Mouse (Mus musculus): ENCODE data around the gene Trappc6b. TPM values are rescaled to one million over a fixed set of nuclear protein-coding genes. Genes with fewer than 3 reads are reported as not detected.

Gene Trappc6b
- polyA plus RNA-seq, 1 experiment = 140 TPM

DNA sequence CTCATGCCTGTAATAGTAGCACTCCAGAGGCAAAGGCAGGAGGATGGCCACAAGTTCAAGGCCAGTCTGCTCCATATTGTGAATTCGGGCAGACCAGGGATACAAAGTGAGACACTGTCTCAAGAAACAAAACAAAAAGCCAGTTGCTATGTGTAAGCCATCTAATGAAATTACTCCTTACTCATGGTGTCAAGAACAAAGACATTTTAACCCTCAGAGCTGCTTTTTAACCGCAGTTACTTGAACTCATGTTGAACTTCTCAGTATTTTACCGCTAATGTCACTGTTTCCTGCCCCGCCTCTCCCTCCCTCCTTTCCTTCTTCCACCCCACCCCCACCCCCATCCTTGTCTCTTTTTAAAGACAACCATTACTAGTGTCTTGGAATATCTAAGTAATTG is 40.0 kb downstream of the Trappc6b start:
- WGBS = 92% methylated on average over 4 of the region's 4 CpGs
- Histone ChIP-seq H3K27me3 (ENCODE audit: control insufficient read depth, insufficient read depth, low read length) (no peaks in the 10 kb centered on the region), H3K4me3 (replicated peaks; ENCODE audit: insufficient read depth, low read depth, low read length) (no peak overlapping the region), H3K4me1 (ENCODE audit: control insufficient read depth, insufficient read depth, low read length) (no peaks in the 10 kb centered on the region), H3K27ac (ENCODE audit: insufficient read depth, low read length) (no peak overlapping the region)
- no peak for DNase-seq
- TF ChIP-seq POLR2A (IDR thresholded peaks at IDR 0.05; ENCODE audit: borderline replicate concordance, insufficient read depth, low read length) (no peak), CTCF (IDR thresholded peaks at IDR 0.05; ENCODE audit: borderline replicate concordance, insufficient read depth, low read depth, low read length) (no peak)

- H3K4me3 ChIP-seq (replicated peaks; ENCODE audit: insufficient read depth, low read depth, low read length) = no peak overlapping the region
- H3K4me1 ChIP-seq (ENCODE audit: control insufficient read depth, insufficient read depth, low read length) = no peaks in the 10 kb centered on the region
- no peak for DNase-seq
- TF ChIP-seq POLR2A (IDR thresholded peaks at IDR 0.05; ENCODE audit: borderline replicate concordance, insufficient read depth, low read length) (no peak), CTCF (IDR thresholded peaks at IDR 0.05; ENCODE audit: borderline replicate concordance, insufficient read depth, low read depth, low read length) (no peak)
- H3K27ac ChIP-seq (ENCODE audit: insufficient read depth, low read length) = no peak overlapping the region
- 89% methylated on average over 2 of the region's 2 CpGs for WGBS
- no peaks in the 10 kb centered on the region for H3K27me3 ChIP-seq (ENCODE audit: control insufficient read depth, insufficient read depth, low read length)
Measured at GRCm38 (mm10) chr12:59019891-59020290, 41.4 kb downstream of the Trappc6b start.

- Histone ChIP-seq H3K4me3 (replicated peaks; ENCODE audit: insufficient read depth, low read depth, low read length) (no peak overlapping the region), H3K27me3 (ENCODE audit: control insufficient read depth, insufficient read depth, low read length) (no peaks in the 10 kb centered on the region), H3K27ac (ENCODE audit: insufficient read depth, low read length) (no peak overlapping the region), H3K4me1 (ENCODE audit: control insufficient read depth, insufficient read depth, low read length) (no peaks in the 10 kb centered on the region)
- TF ChIP-seq CTCF (IDR thresholded peaks at IDR 0.05; ENCODE audit: borderline replicate concordance, insufficient read depth, low read depth, low read length) (no peak), POLR2A (IDR thresholded peaks at IDR 0.05; ENCODE audit: borderline replicate concordance, insufficient read depth, low read length) (no peak)
- DNase-seq = no peak
- WGBS = 95% methylated on average over 8 of the region's 8 CpGs
Measured at GRCm38 (mm10) chr12:59017970-59018369, 43.3 kb downstream of the Trappc6b start.

DNA sequence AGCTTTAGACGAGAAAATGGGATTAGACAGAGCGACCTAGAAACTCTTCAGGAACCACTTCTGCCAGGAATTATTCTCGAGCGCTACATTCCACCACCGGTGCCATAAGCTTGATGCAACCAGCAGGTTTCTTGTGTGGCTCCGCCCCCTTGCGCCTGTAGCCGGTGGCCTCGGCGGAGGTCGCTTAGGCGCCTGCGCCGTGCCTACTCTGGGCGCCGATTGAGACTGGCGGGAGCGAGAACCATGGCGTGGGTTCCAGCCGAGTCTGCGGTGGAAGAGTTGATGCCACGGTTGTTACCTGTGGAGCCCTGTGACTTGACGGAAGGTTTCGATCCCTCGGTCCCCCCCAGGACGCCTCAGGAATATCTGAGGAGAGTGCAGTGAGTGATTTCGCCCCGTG is 48.0 kb downstream of the Trappc6b start, which contains the start of gene Gemin2:
Gemin2 (plus strand) TSS at position 160 of the 400 bp plus-strand sequence.
- DNase-seq = peak; percentile 92 to 93
- Histone ChIP-seq H3K4me3 (replicated peaks; ENCODE audit: insufficient read depth, low read depth, low read length) (peak within 1 kb of the TSS; percentile 93), H3K27me3 (ENCODE audit: control insufficient read depth, insufficient read depth, low read length) (no peaks in the 10 kb centered on the region), H3K27ac (ENCODE audit: insufficient read depth, low read length) (peak within 1 kb of the TSS; percentile 14; the same call in 1 of the 2 replicates), H3K4me1 (ENCODE audit: control insufficient read depth, insufficient read depth, low read length) (no peaks in the 10 kb centered on the region; the same call in 1 of the 2 replicates)
- under 1% methylated on average over 28 of the region's 28 CpGs for WGBS
- TF ChIP-seq CTCF (IDR thresholded peaks at IDR 0.05; ENCODE audit: borderline replicate concordance, insufficient read depth, low read depth, low read length) (no peak), POLR2A (IDR thresholded peaks at IDR 0.05; ENCODE audit: borderline replicate concordance, insufficient read depth, low read length) (peak; percentile 93)

- Histone ChIP-seq H3K4me3 (replicated peaks; ENCODE audit: insufficient read depth, low read depth, low read length) (peak overlapping the region; percentile 93), H3K27ac (ENCODE audit: insufficient read depth, low read length) (no peak overlapping the region), H3K27me3 (ENCODE audit: control insufficient read depth, insufficient read depth, low read length) (no peaks in the 10 kb centered on the region), H3K4me1 (ENCODE audit: control insufficient read depth, insufficient read depth, low read length) (no peaks in the 10 kb centered on the region; the same call in 1 of the 2 replicates)
- DNase-seq = no peak
- under 1% methylated on average over 7 of the region's 7 CpGs for WGBS
- no peak for TF ChIP-seq CTCF (IDR thresholded peaks at IDR 0.05; ENCODE audit: borderline replicate concordance, insufficient read depth, low read depth, low read length)
- no peak for TF ChIP-seq POLR2A (IDR thresholded peaks at IDR 0.05; ENCODE audit: borderline replicate concordance, insufficient read depth, low read length)
Measured at GRCm38 (mm10) chr12:59012710-59013091, 48.6 kb downstream of the Trappc6b start.

- TF ChIP-seq POLR2A (IDR thresholded peaks at IDR 0.05; ENCODE audit: borderline replicate concordance, insufficient read depth, low read length) = peak; percentile 55
- no peak for TF ChIP-seq CTCF (IDR thresholded peaks at IDR 0.05; ENCODE audit: borderline replicate concordance, insufficient read depth, low read depth, low read length)
- peak; percentile 98 to 99 for DNase-seq
- no peaks in the 10 kb centered on the region for H3K27me3 ChIP-seq (ENCODE audit: control insufficient read depth, insufficient read depth, low read length)
- H3K4me1 ChIP-seq (ENCODE audit: control insufficient read depth, insufficient read depth, low read length) = no peaks in the 10 kb centered on the region; the same call in 1 of the 2 replicates
- H3K4me3 ChIP-seq (replicated peaks; ENCODE audit: insufficient read depth, low read depth, low read length) = peak within 1 kb of the TSS; percentile 93
- peak within 1 kb of the TSS; percentile 64 for H3K27ac ChIP-seq (ENCODE audit: insufficient read depth, low read length)
- WGBS = under 1% methylated on average over 44 of the region's 48 CpGs
Measured at GRCm38 (mm10) chr12:59011844-59012709, 49.2 kb downstream of the Trappc6b start, which contains the start of gene Sec23a. Sec23a (minus strand) TSS chr12:59012017.

GRCm38 (mm10) chr12:59011275-59011843 is 49.9 kb downstream of the Trappc6b start:
- no peak for TF ChIP-seq POLR2A (IDR thresholded peaks at IDR 0.05; ENCODE audit: borderline replicate concordance, insufficient read depth, low read length)
- H3K27me3 ChIP-seq (ENCODE audit: control insufficient read depth, insufficient read depth, low read length) = no peaks in the 10 kb centered on the region
- H3K4me1 ChIP-seq (ENCODE audit: control insufficient read depth, insufficient read depth, low read length) = no peaks in the 10 kb centered on the region; the same call in 1 of the 2 replicates
- H3K27ac ChIP-seq (ENCODE audit: insufficient read depth, low read length) = peak overlapping the region; percentile 64
- DNase-seq = no peak
- H3K4me3 ChIP-seq (replicated peaks; ENCODE audit: insufficient read depth, low read depth, low read length) = peak overlapping the region; percentile 93
- WGBS = 1% methylated on average over 25 of the region's 25 CpGs

Data from cerebellum, adult 2 months (tissue).